Mouse (Mus musculus) olfactory bulb, adult 2 months (tissue): ENCODE results near the gene Sclt1. TPM values are rescaled to one million over a fixed set of nuclear protein-coding genes. Genes with fewer than 3 reads are reported as not detected.
A peak's percentile ranks its signal among the peaks of the same experiment; 100 is the strongest.
"Not testable (repeated sequence)": the region's sequence is repeated elsewhere in the genome, so short reads cannot be mapped to it uniquely, and the experiment has no call there.

Experiments used
- H3K27ac ChIP-seq: fragments of 200-500 bp; 2 replicates; pipeline ENCODE4 v1.5.1; 2012; ENCODE audit warnings: low read depth, low read length; ENCODE audit not compliant: insufficient read depth
- H3K4me1 ChIP-seq: fragments of 200-500 bp; 2 replicates; pipeline ENCODE4 v1.6.1; 2012; ENCODE audit warnings: low read length; ENCODE audit not compliant: control insufficient read depth, insufficient read depth
- H3K4me3 ChIP-seq: fragments of 200-500 bp; 2 replicates; pipeline ENCODE4 v1.5.1; 2012; ENCODE audit warnings: mild to moderate bottlenecking, low read depth, low read length, moderate library complexity; ENCODE audit not compliant: insufficient read depth
- CTCF ChIP-seq: fragments of 200-500 bp; IDR thresholded peaks from 2 replicates; pipeline ENCODE4 v1.5.1; 2012; ENCODE audit warnings: low read depth, mild to moderate bottlenecking, low read length, moderate library complexity; ENCODE audit not compliant: insufficient read depth
- POLR2A ChIP-seq: fragments of 200-500 bp; IDR thresholded peaks from 2 replicates; pipeline ENCODE4 v1.6.1; 2012; ENCODE audit warnings: mild to moderate bottlenecking, low read depth, low read length, moderate library complexity; ENCODE audit not compliant: insufficient read depth
- WGBS: fragments of 180-500 bp; shearing (Covaris S2); methylation state at CpG from one replicate; pipeline ENCODE4 v1.1.7; 2018; 5-methylcytosine and 5-hydroxymethylcytosine counted together
- polyA plus RNA-seq: library from polyadenylated mRNA; stranded (reverse); fragments of >200 nt; gene quantifications from 2 replicates; pipeline ENCODE4 v1.2.4, GENCODE M21; 2012; ENCODE audit warnings: low replicate concordance; ENCODE audit not compliant: missing spikeins, insufficient read depth, insufficient read length

Sclt1 gene
- not detected in 2 replicates for polyA plus RNA-seq

GRCm38 (mm10) chr3:41742278-41742934, at the start of gene Sclt1, which contains the start of gene D3Ertd751e:
Gene Sclt1, minus strand, starts transcription at chr3:41742514.
Gene D3Ertd751e, plus strand, starts transcription at chr3:41742611.
- WGBS, result under 1% methylated on average over 66 of the region's 66 CpGs
- no peak for TF ChIP-seq CTCF
- peak; percentile 96 for TF ChIP-seq POLR2A

GRCm38 (mm10) chr3:41762091-41762490, 19.8 kb upstream of the Sclt1 start:
- WGBS, result 97% methylated on average over 3 of the region's 3 CpGs
- Histone ChIP-seq H3K27ac (no peak overlapping the region), H3K4me3 (no peak overlapping the region), H3K4me1 (no peaks in the 10 kb centered on the region)
- TF ChIP-seq CTCF (no peak), POLR2A (no peak)

More at GRCm38 (mm10) chr3:41742278-41742934, at the start of gene Sclt1, which contains the start of gene D3Ertd751e:
- Histone ChIP-seq H3K4me3 (peak within 1 kb of the TSS; percentile 75), H3K4me1 (no peaks in the 10 kb centered on the region), H3K27ac (peak within 1 kb of the TSS; percentile 98)

- Histone ChIP-seq H3K4me1 (no peaks in the 10 kb centered on the region), H3K27ac (no peak overlapping the region), H3K4me3 (no peak overlapping the region)
- 89% methylated on average over 2 of the region's 2 CpGs for WGBS
- no peak for TF ChIP-seq CTCF
- no peak for TF ChIP-seq POLR2A
Observed at GRCm38 (mm10) chr3:41754556-41754955, 12.2 kb upstream of the Sclt1 start.

GRCm38 (mm10) chr3:41743436-41743835, 1.1 kb upstream of the Sclt1 start:
- WGBS, result 22% methylated on average over 6 of the region's 6 CpGs
- Histone ChIP-seq H3K4me3 (no peak overlapping the region), H3K4me1 (no peaks in the 10 kb centered on the region), H3K27ac (no peak overlapping the region)
- TF ChIP-seq POLR2A (no peak), CTCF (no peak)

- H3K4me1 ChIP-seq, result no peaks in the 10 kb centered on the region
- H3K27ac ChIP-seq, result peak overlapping the region; percentile 48; the same call in 1 of the 2 replicates
- no peak for TF ChIP-seq POLR2A
- TF ChIP-seq CTCF, result no peak
- under 1% methylated on average over 39 of the region's 39 CpGs for WGBS
- peak overlapping the region; percentile 75 for H3K4me3 ChIP-seq
Observed at GRCm38 (mm10) chr3:41741601-41742277, 575 bp downstream of the Sclt1 start.

- no peaks in the 10 kb centered on the region for H3K4me1 ChIP-seq
- 90% methylated on average over 1 of the region's 1 CpGs for WGBS
- no peak overlapping the region for H3K27ac ChIP-seq
- no peak overlapping the region for H3K4me3 ChIP-seq
- TF ChIP-seq POLR2A (no peak), CTCF (no peak)
Observed at GRCm38 (mm10) chr3:41695681-41696080, 46.6 kb downstream of the Sclt1 start.

GRCm38 (mm10) chr3:41692440-41693142, 49.7 kb downstream of the Sclt1 start:
- no peak overlapping the region for H3K4me3 ChIP-seq
- TF ChIP-seq CTCF, result no peak
- no peak for TF ChIP-seq POLR2A
- no peaks in the 10 kb centered on the region for H3K4me1 ChIP-seq
- 98% methylated on average over 4 of the region's 4 CpGs for WGBS
- H3K27ac ChIP-seq, result no peak overlapping the region

GRCm38 (mm10) chr3:41690114-41690640, 52.1 kb downstream of the Sclt1 start:
- not testable (repeated sequence) for H3K4me1 ChIP-seq, H3K4me3 ChIP-seq, H3K27ac ChIP-seq
- WGBS, result 93% methylated on average over 13 of the region's 13 CpGs
